Mouse (Mus musculus): ENCODE measurements around the gene Nupl2.

- TF ChIP-seq EP300 (IDR thresholded peaks at IDR 0.05) (no peak), CTCF (IDR thresholded peaks at IDR 0.05) (no peak)
These were observed 42.5 kb upstream of the Nupl2 start for GRCm38 (mm10) chr5:24122221-24122620.
